ENCODE assay signal across 19 mouse cellular contexts in the genomic region with DNA sequence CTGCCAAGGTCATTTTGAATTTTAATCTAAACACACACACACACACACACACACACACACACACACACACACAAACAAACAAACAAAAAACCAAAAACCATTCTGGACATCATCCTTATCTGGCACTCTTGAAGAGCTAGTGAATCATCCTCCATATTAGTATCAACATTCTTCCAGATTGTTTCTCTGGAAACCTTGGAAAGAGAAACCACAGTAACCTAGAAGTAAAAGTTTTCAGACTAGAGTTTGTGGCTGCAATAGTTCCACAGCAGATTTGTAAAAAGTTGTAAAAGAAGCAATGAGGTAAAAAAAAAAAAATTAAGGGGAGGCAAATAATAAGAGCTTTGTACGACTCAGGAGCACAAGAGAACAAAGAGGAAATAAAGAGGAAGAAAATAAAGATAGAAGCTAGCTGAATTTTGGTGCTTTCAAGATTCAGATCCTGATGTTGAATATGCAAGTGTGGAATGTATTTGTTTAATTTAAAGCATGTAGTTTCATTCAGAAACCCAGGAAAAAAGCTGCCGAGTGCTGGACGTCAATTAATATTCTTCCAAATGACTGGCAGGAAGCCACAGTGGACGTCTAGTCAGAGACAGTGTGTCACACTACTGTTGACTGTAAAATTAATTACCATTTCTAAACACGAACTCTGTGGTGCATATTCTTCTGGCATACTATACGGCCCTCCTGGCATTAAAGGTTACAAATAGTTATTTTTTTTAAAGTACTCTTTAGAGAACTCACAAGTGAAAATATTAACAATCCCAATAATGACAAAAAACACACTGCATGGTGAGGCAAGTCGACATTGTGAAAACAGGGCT.
DNase-seq lines count a peak whose midpoint lies in the region; ATAC-seq and TF ChIP-seq lines count a peak whose summit lies in the region.
"Had no signal": no experiment of that assay in that cellular context is flagged by ENCODE, and none has a peak within 500 bp of the region (broad histone marks: within the 10 kb centered on the region; RNA-seq: fewer than 3 reads in every experiment).

No protein-coding gene starts in this region.

- 41% methylated on average over 7 of the region's 7 CpGs for WGBS in hindbrain, embryonic 12.5 days
- WGBS in hindbrain, embryonic 10.5 days: 66% methylated on average over 7 of the region's 7 CpGs
- WGBS in forebrain, embryonic 15.5 days: 19% methylated on average over 7 of the region's 7 CpGs
- 46% methylated on average over 7 of the region's 7 CpGs for WGBS in intestine, postnatal 0 days

- H3K36me3 ChIP-seq in hindbrain, embryonic 12.5 days: no peaks in the 10 kb centered on the region
- H3K36me3 ChIP-seq in hindbrain, embryonic 10.5 days: no peaks in the 10 kb centered on the region
- no peaks in the 10 kb centered on the region for H3K36me3 ChIP-seq in forebrain, embryonic 15.5 days
- H3K36me3 ChIP-seq in intestine, postnatal 0 days (ENCODE audit: control insufficient read depth, insufficient read depth): no peaks in the 10 kb centered on the region
- H3K36me3 ChIP-seq: heart, embryonic 12.5 days; limb, embryonic 13.5 days; liver, embryonic 13.5 days; midbrain, embryonic 13.5 days; neural tube, embryonic 12.5 days had no signal

- DNase-seq in adrenal gland, postnatal 36 days: peak; percentile 14 to 34
- DNase-seq in adrenal gland, postnatal 14 days: no peak
- DNase-seq in hindbrain, embryonic 10.5 days (ENCODE audit: low spot score): no peak
- peak; percentile 64 for DNase-seq in 3T3-L1 (ENCODE audit: low read depth, low spot score)
- DNase-seq in layer of hippocampus, postnatal 10 days (ENCODE audit: low spot score in 2 of 2): no peak
- DNase-seq: B cell, adult 2 months; cerebellum, adult 8-10 months; kidney, adult 8-10 months; kidney, postnatal 36 days; liver, embryonic 13.5 days; thymus, postnatal 14 days had no signal

- no peaks in the 10 kb centered on the region for H3K9me3 ChIP-seq in hindbrain, embryonic 12.5 days (replicated peaks)
- no peaks in the 10 kb centered on the region for H3K9me3 ChIP-seq in hindbrain, embryonic 10.5 days
- no peaks in the 10 kb centered on the region for H3K9me3 ChIP-seq in forebrain, embryonic 15.5 days
- no peaks in the 10 kb centered on the region for H3K9me3 ChIP-seq in intestine, postnatal 0 days (ENCODE audit: control insufficient read depth)
- H3K9me3 ChIP-seq: heart, embryonic 12.5 days; limb, embryonic 13.5 days; liver, embryonic 13.5 days; midbrain, embryonic 13.5 days; neural tube, embryonic 12.5 days had no signal

- H3K4me2 ChIP-seq in hindbrain, embryonic 12.5 days (replicated peaks): no peak overlapping the region
- H3K4me2 ChIP-seq in forebrain, embryonic 15.5 days (replicated peaks): no peak overlapping the region
- no peak overlapping the region for H3K4me2 ChIP-seq in intestine, postnatal 0 days (replicated peaks; ENCODE audit: low read depth)
- H3K4me2 ChIP-seq: heart, embryonic 12.5 days; limb, embryonic 13.5 days; liver, embryonic 13.5 days; midbrain, embryonic 13.5 days; neural tube, embryonic 12.5 days had no signal

- ATAC-seq in hindbrain, embryonic 12.5 days (ENCODE audit: low FRiP score): peak; percentile 63; the same call in 1 of the 2 replicates
- ATAC-seq in forebrain, embryonic 15.5 days (replicated peaks): peak; percentile 89
- ATAC-seq in intestine, postnatal 0 days: no peak
- ATAC-seq: inflammation-experienced regulatory T-cells, adult 6 months; midbrain, embryonic 13.5 days had no signal

- H3K4me3 ChIP-seq in hindbrain, embryonic 12.5 days: no peak overlapping the region
- no peak overlapping the region for H3K4me3 ChIP-seq in hindbrain, embryonic 10.5 days
- no peak overlapping the region for H3K4me3 ChIP-seq in forebrain, embryonic 15.5 days
- H3K4me3 ChIP-seq in intestine, postnatal 0 days (ENCODE audit: low read depth, low read length): no peak overlapping the region
- H3K4me3 ChIP-seq: heart, embryonic 12.5 days; limb, embryonic 13.5 days; liver, embryonic 13.5 days; midbrain, embryonic 13.5 days; neural tube, embryonic 12.5 days had no signal

- H3K27ac ChIP-seq in hindbrain, embryonic 12.5 days: no peak overlapping the region
- no peak overlapping the region for H3K27ac ChIP-seq in hindbrain, embryonic 10.5 days
- H3K27ac ChIP-seq in forebrain, embryonic 15.5 days (replicated peaks): peak overlapping the region; percentile 46; the same call in 1 of the 2 replicates
- H3K27ac ChIP-seq in intestine, postnatal 0 days (ENCODE audit: low read depth, low read length): no peak overlapping the region
- H3K27ac ChIP-seq: limb, embryonic 13.5 days; liver, embryonic 13.5 days; midbrain, embryonic 13.5 days; neural tube, embryonic 12.5 days had no signal

- H3K4me1 ChIP-seq in hindbrain, embryonic 12.5 days: no peaks in the 10 kb centered on the region
- 0 out of 2 replicates have a peak, but pooled peaks cover 6% of the 10 kb centered on the region for H3K4me1 ChIP-seq in hindbrain, embryonic 10.5 days (replicated peaks)
- H3K4me1 ChIP-seq in forebrain, embryonic 15.5 days: peaks cover 6% of the 10 kb centered on the region
- no peaks in the 10 kb centered on the region for H3K4me1 ChIP-seq in intestine, postnatal 0 days (replicated peaks; ENCODE audit: control insufficient read depth, insufficient read depth, low read length)
- H3K4me1 ChIP-seq: heart, embryonic 12.5 days; limb, embryonic 13.5 days; liver, embryonic 13.5 days; midbrain, embryonic 13.5 days; neural tube, embryonic 12.5 days had no signal

- H3K27me3 ChIP-seq in hindbrain, embryonic 12.5 days: no peaks in the 10 kb centered on the region
- H3K27me3 ChIP-seq in hindbrain, embryonic 10.5 days (ENCODE audit: insufficient read depth, poor library complexity, severe bottlenecking): no peaks in the 10 kb centered on the region
- H3K27me3 ChIP-seq in forebrain, embryonic 15.5 days: no peaks in the 10 kb centered on the region
- H3K27me3 ChIP-seq in intestine, postnatal 0 days (replicated peaks; ENCODE audit: control insufficient read depth, insufficient read depth, low read length): no peaks in the 10 kb centered on the region
- H3K27me3 ChIP-seq: heart, embryonic 12.5 days; limb, embryonic 13.5 days; liver, embryonic 13.5 days; midbrain, embryonic 13.5 days; neural tube, embryonic 12.5 days had no signal

- no peak for TF ChIP-seq CTCF in intestine, postnatal 0 days (IDR thresholded peaks at IDR 0.05; ENCODE audit: low read depth)

- H3K9ac ChIP-seq in hindbrain, embryonic 12.5 days: no peak overlapping the region
- no peak overlapping the region for H3K9ac ChIP-seq in forebrain, embryonic 15.5 days (replicated peaks)
- H3K9ac ChIP-seq in intestine, postnatal 0 days (ENCODE audit: low read depth, low read length): no peak overlapping the region
- H3K9ac ChIP-seq: heart, embryonic 12.5 days; limb, embryonic 13.5 days; liver, embryonic 13.5 days; midbrain, embryonic 13.5 days; neural tube, embryonic 12.5 days had no signal

Comparison
In these comparisons a context has a peak if more than half of its experiments do, and no peak if none do; other contexts are left out.
1. DNase-seq: peak in adrenal gland, postnatal 36 days (2 of 2) and 3T3-L1 (single experiment); none in adrenal gland, postnatal 14 days (single experiment), hindbrain, embryonic 10.5 days (single experiment) and layer of hippocampus, postnatal 10 days (0 of 2).